Mouse (Mus musculus) forebrain, embryonic 14.5 days (tissue): ENCODE measurements around the gene Med16. TPM values are rescaled to one million over a fixed set of nuclear protein-coding genes. Genes with fewer than 3 reads are reported as not detected.

Source experiments
- ATAC-seq: fragments of 200-750 bp; cut with Nextera tagmentation; 2 replicates; pipeline ENCODE4 v1.8.0; 2017; ENCODE audit warnings: mild to moderate bottlenecking, moderate library complexity
- DNase-seq: peaks from one replicate; pipeline ENCODE4 v3.0.0-alpha.2; 2015; ENCODE audit warnings: low spot score
- H3K27ac ChIP-seq: fragments of 300-500 bp; sonication (generic); 2 replicates; pipeline ENCODE4 v1.5.1; 2014; ENCODE audit warnings: low read depth, mild to moderate bottlenecking, control low read depth, low read length, moderate library complexity
- H3K27me3 ChIP-seq: fragments of 300-500 bp; sonication (generic); replicated peaks from 2 replicates; pipeline ENCODE4 v1.6.1; 2014; ENCODE audit warnings: low read length, control low read depth, mixed read lengths; ENCODE audit not compliant: control insufficient read depth, insufficient read depth
- H3K36me3 ChIP-seq: fragments of 300-500 bp; sonication (generic); 2 replicates; pipeline ENCODE4 v1.6.1; 2014; ENCODE audit warnings: low read length, control low read depth; ENCODE audit not compliant: control insufficient read depth, insufficient read depth
- H3K4me1 ChIP-seq: fragments of 300-500 bp; sonication (generic); 2 replicates; pipeline ENCODE4 v1.6.1; 2014; ENCODE audit warnings: antibody characterized with exemption, low read length, control low read depth; ENCODE audit not compliant: control insufficient read depth, insufficient read depth
- H3K4me2 ChIP-seq: fragments of 300-500 bp; sonication (generic); 2 replicates; pipeline ENCODE4 v1.6.1; 2014; ENCODE audit warnings: mild to moderate bottlenecking, control low read depth, low read length
- H3K4me3 ChIP-seq: fragments of 300-500 bp; sonication (generic); 2 replicates; pipeline ENCODE4 v1.5.1; 2014; ENCODE audit warnings: low read depth, low read length, control low read depth
- H3K9ac ChIP-seq: fragments of 300-500 bp; sonication (generic); 2 replicates; pipeline ENCODE4 v1.6.1; 2014; ENCODE audit warnings: mild to moderate bottlenecking, low read length, control low read depth, moderate library complexity
- H3K9me3 ChIP-seq: fragments of 300-500 bp; sonication (generic); replicated peaks from 2 replicates; pipeline ENCODE4 v1.6.1; 2016; ENCODE audit warnings: low read length, control low read depth, mixed read lengths; ENCODE audit not compliant: control insufficient read depth
- WGBS: fragments of 180-500 bp; shearing (Covaris S2); extraction: QIAGEN DNeasy Blood & Tissue Kit; methylation state at CpG from one replicate; pipeline ENCODE4 v1.1.7; 2014; 5-methylcytosine and 5-hydroxymethylcytosine counted together
- microRNA-seq: library from miRNA; unstranded; fragments of <30 nt; microRNA quantifications from one replicate; pipeline ENCODE4, GENCODE M21; 2016
- polyA plus RNA-seq: library from polyadenylated mRNA; unstranded; fragments of >200 nt; fragmentation: Nextera tagmentation; extraction: Ambion mirVana; gene quantifications from 2 replicates; pipeline ENCODE4 v1.2.1, GENCODE M21; 2014

Gene Med16
- polyA plus RNA-seq, 1 experiment from 2014 or later, result 40.5 TPM

DNA sequence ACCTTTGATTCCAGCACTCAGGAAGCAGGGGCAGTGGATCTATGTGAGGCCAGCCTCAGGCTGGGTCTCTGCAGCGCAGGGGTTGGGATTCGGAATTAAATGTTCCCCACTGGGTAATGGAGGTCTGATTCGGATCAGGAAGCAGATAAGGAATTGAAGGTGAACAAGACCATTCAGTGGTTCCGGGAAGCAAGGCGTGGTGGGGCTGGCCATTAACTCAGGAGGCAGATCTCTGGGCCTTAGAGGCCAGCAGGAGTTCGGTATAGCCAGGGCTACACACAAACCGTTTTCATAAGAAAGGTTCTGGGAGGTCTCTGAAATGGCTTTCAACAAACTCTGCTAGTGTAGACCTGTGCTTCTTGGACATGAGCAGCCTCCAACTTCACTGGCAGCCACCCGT lies 55.9 kb downstream of the Med16 start:
- no peak for ATAC-seq
- Histone ChIP-seq H3K4me3 (peak overlapping the region; percentile 40), H3K4me1 (peaks cover 33% of the 10 kb centered on the region), H3K4me2 (peak overlapping the region; percentile 90), H3K27me3 (no peaks in the 10 kb centered on the region), H3K9me3 (no peaks in the 10 kb centered on the region), H3K9ac (peak overlapping the region; percentile 72), H3K27ac (peak overlapping the region; percentile 99), H3K36me3 (peaks cover 15% of the 10 kb centered on the region; the same call in 1 of the 2 replicates)
- DNase-seq, result no peak
- 17% methylated on average over 8 of the region's 8 CpGs for WGBS

DNA sequence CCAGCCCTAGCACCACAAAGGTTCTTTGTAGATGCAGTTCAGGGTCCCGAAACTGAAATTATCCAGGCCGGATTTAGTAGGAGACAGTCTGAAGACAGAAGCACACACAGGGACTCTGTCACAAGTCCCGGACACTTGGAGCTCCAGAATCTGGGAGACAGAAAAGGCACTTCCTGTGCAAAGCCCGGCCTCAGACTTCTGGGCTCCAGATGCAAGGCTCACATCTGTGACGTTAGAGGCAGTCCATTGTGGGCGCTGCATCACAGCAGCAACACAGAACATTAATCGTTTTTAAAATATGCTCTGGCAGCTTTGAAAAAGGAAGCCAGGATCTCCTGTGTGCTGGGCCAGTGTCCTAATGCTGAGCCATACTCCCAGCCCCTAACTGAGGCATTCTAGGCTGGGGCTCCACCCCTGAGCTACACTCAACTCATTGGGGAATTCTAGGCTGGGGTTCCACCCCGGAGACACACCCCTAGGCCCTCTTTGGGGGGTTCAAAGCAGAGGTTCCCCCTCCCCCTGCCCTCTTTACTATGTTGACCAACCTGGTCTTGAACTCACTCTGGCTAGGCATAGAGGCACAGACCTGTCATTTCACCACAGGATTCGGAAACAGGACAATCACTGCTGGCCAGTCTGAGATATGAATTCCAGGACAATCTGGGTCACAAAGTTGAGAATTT lies 56.5 kb downstream of the Med16 start:
- H3K9ac ChIP-seq, result peak overlapping the region; percentile 72
- WGBS, result 61% methylated on average over 9 of the region's 9 CpGs
- H3K4me2 ChIP-seq, result peak overlapping the region; percentile 90
- H3K36me3 ChIP-seq, result peaks cover 9% of the 10 kb centered on the region; the same call in 1 of the 2 replicates
- DNase-seq (no peak), ATAC-seq (no peak)
- H3K4me3 ChIP-seq, result no peak overlapping the region
- H3K27ac ChIP-seq, result peak overlapping the region; percentile 99
- no peaks in the 10 kb centered on the region for H3K27me3 ChIP-seq
- no peaks in the 10 kb centered on the region for H3K9me3 ChIP-seq
- peaks cover 28% of the 10 kb centered on the region for H3K4me1 ChIP-seq

DNA sequence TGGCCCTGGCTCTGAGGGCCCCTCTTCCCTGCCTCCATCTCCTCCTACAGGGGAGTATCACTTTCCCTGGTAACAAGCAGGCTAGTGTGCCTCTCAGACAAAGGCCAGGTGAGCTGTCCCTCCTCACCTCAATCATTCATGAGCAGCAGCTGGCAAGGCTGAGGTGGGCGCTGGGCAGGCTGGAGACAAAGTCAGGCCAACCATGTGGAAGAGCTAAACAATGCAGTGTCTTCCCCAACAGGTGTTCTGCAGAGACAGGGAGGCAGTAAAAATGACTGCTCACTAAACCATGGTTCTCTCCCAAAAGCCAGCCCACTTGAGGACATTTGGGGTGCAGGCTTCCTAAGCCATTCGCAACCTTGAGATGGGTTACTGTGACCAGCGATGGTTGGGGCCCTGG lies 57.1 kb downstream of the Med16 start:
- Histone ChIP-seq H3K9ac (peak overlapping the region; percentile 72), H3K4me1 (peaks cover 22% of the 10 kb centered on the region), H3K36me3 (peaks cover 3% of the 10 kb centered on the region; the same call in 1 of the 2 replicates), H3K4me2 (peak overlapping the region; percentile 90), H3K4me3 (no peak overlapping the region), H3K27ac (peak overlapping the region; percentile 99), H3K9me3 (no peaks in the 10 kb centered on the region), H3K27me3 (no peaks in the 10 kb centered on the region)
- no peak for ATAC-seq
- 85% methylated on average over 3 of the region's 3 CpGs for WGBS
- DNase-seq, result no peak

DNA sequence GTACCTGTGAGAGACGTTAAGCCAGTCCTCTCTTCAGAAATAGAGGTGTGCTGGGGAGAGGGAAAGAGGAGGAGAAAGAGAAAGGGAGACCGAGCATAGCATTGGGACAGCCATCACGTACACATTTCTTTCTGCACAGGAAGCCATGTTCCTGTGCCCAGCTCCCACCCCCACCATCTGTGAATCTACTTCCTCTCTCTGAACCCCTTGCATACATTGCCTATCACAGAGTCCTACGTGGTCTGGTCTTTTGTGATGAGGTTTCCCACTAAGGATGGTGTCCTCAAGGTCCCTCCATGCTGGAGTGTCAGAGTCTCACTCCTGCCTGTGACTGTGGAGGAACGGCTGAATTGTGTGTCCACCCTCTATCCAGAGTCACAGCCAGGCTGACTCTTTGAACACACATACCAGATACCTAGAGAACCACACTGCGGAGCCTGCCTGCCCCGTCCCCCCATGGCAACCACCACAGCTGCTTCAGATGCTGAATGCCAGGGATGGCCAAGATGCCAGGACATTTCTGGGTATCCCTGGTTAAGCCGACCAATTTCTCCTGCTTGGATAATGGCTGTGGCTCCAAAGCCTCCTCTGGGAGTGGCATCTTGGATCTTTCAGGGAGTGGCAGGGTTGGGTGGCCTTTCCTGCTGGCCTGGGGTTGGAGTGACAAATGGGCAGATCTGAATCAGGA lies 58.6 kb downstream of the Med16 start:
- Histone ChIP-seq H3K4me1 (peaks cover 17% of the 10 kb centered on the region), H3K27ac (0 out of 2 replicates have a peak overlapping the region, but pooled peaks have one; percentile 9), H3K27me3 (no peaks in the 10 kb centered on the region), H3K9me3 (no peaks in the 10 kb centered on the region), H3K4me2 (no peak overlapping the region), H3K4me3 (no peak overlapping the region), H3K36me3 (no peaks in the 10 kb centered on the region), H3K9ac (no peak overlapping the region)
- 86% methylated on average over 8 of the region's 8 CpGs for WGBS
- ATAC-seq (no peak), DNase-seq (no peak)

DNA sequence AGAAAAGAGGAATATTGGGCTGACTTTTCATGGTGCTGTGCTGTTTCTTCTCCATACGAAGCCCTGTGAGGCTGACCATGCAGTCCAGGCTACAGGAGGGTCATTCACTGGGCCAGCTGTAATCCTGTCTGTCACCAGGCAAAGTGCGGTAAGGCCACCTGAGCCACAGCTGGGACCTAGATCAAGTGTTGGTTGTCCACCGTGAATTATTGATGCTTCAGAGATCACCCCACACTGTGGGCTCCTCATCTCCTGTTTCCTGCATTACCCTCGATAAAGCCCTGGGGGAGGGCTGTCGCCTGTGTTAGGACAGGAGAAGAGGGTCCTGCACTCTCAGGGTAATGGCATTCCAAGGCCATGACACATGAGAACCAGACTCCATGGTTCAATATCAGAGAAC lies 62.2 kb downstream of the Med16 start:
- H3K36me3 ChIP-seq, result no peaks in the 10 kb centered on the region
- no peak overlapping the region for H3K9ac ChIP-seq
- H3K27ac ChIP-seq, result no peak overlapping the region
- no peaks in the 10 kb centered on the region for H3K9me3 ChIP-seq
- H3K4me3 ChIP-seq, result no peak overlapping the region
- ATAC-seq (no peak), DNase-seq (no peak)
- 82% methylated on average over 5 of the region's 5 CpGs for WGBS
- no peaks in the 10 kb centered on the region for H3K27me3 ChIP-seq
- peaks cover under 1% of the 10 kb centered on the region for H3K4me1 ChIP-seq
- no peak overlapping the region for H3K4me2 ChIP-seq

Small RNAs within 50 kb of the gene (microRNA-seq; reads per million reads assigned to microRNA genes)
- not detected for gene Mir6910

Other genes starting within 250 kb of the Med16 start
- 1.1 and 1.2 TPM in 2 replicates for gene Madcam1, start 244.4 kb downstream of the Med16 start, polyA plus RNA-seq
- gene Tpgs1, start 239.6 kb downstream of the Med16 start, polyA plus RNA-seq, result 101 and 105 TPM in 2 replicates
- gene Cdc34, start 226.7 kb downstream of the Med16 start, polyA plus RNA-seq, result 76.0 and 76.9 TPM in 2 replicates
- gene Gzmm, start 219.9 kb downstream of the Med16 start, polyA plus RNA-seq, result 1.4 and 1.5 TPM in 2 replicates
- gene Bsg, start 204.4 kb downstream of the Med16 start, polyA plus RNA-seq, result 725 and 788 TPM in 2 replicates
- gene Hcn2, start 192.3 kb downstream of the Med16 start, polyA plus RNA-seq, result 0.32 and 0.56 TPM in 2 replicates
- gene Polrmt, start 162.3 kb downstream of the Med16 start, polyA plus RNA-seq, result 32.1 and 33.4 TPM in 2 replicates
- gene Fgf22, start 153.8 kb downstream of the Med16 start, polyA plus RNA-seq, result 0.28 and 0.38 TPM in 2 replicates
- 60.6 and 75.7 TPM in 2 replicates for gene Rnf126, start 142.0 kb downstream of the Med16 start, polyA plus RNA-seq
- gene Fstl3, start 131.7 kb downstream of the Med16 start, polyA plus RNA-seq, result 0.58 and 0.96 TPM in 2 replicates
- gene Prss57, start 118.0 kb downstream of the Med16 start, polyA plus RNA-seq, result 0.37 TPM in 1 of 2 replicates, not detected in the other
- gene Palm, start 115.4 kb downstream of the Med16 start, polyA plus RNA-seq, result 182 and 257 TPM in 2 replicates
- 0.41 and 0.51 TPM in 2 replicates for gene Misp, start 87.9 kb downstream of the Med16 start, polyA plus RNA-seq
- 98.2 and 109 TPM in 2 replicates for gene Ptbp1, start 54.5 kb downstream of the Med16 start, polyA plus RNA-seq
- 16.9 and 17.1 TPM in 2 replicates for gene Prtn3, start 34.4 kb downstream of the Med16 start, polyA plus RNA-seq
- gene Plppr3, start 34.3 kb downstream of the Med16 start, polyA plus RNA-seq, result 224 and 298 TPM in 2 replicates
- 0.36 TPM in 1 of 2 replicates, not detected in the other for gene Elane, start 22.7 kb downstream of the Med16 start, polyA plus RNA-seq
- not detected in 2 replicates for gene Cfd, start 18.1 kb downstream of the Med16 start, polyA plus RNA-seq
- gene Gm26602, start 1.9 kb upstream of the Med16 start, polyA plus RNA-seq, result 6.0 and 21.9 TPM in 2 replicates
- 1.6 and 1.8 TPM in 2 replicates for gene Kiss1r, start 8.0 kb upstream of the Med16 start, polyA plus RNA-seq
- 175 and 197 TPM in 2 replicates for gene R3hdm4, start 12.3 kb upstream of the Med16 start, polyA plus RNA-seq
- 1.1 and 2.3 TPM in 2 replicates for gene Arid3a, start 18.1 kb upstream of the Med16 start, polyA plus RNA-seq
- 96.4 and 101 TPM in 2 replicates for gene Wdr18, start 51.2 kb upstream of the Med16 start, polyA plus RNA-seq
- gene Grin3b, start 61.8 kb upstream of the Med16 start, polyA plus RNA-seq, result 0.23 and 0.40 TPM in 2 replicates
- gene Tmem259, start 75.4 kb upstream of the Med16 start, polyA plus RNA-seq, result 10.5 and 13.4 TPM in 2 replicates
- gene Cnn2, start 79.7 kb upstream of the Med16 start, polyA plus RNA-seq, result 33.2 and 40.0 TPM in 2 replicates
- 2.1 and 3.1 TPM in 2 replicates for gene Abca7, start 87.6 kb upstream of the Med16 start, polyA plus RNA-seq
- gene Arhgap45, start 107.7 kb upstream of the Med16 start, polyA plus RNA-seq, result 1.1 and 1.5 TPM in 2 replicates
- 205 and 219 TPM in 2 replicates for gene Polr2e, start 130.9 kb upstream of the Med16 start, polyA plus RNA-seq
- 555 and 632 TPM in 2 replicates for gene Gpx4, start 138.2 kb upstream of the Med16 start, polyA plus RNA-seq
- gene Sbno2, start 196.6 kb upstream of the Med16 start, polyA plus RNA-seq, result 8.1 and 11.1 TPM in 2 replicates
- gene Stk11, start 206.9 kb upstream of the Med16 start, polyA plus RNA-seq, result 25.5 and 27.7 TPM in 2 replicates
- gene Atp5d, start 229.7 kb upstream of the Med16 start, polyA plus RNA-seq, result 412 and 467 TPM in 2 replicates
- 41.0 and 42.4 TPM in 2 replicates for gene Cbarp, start 231.9 kb upstream of the Med16 start, polyA plus RNA-seq
- gene Midn, start 239.3 kb upstream of the Med16 start, polyA plus RNA-seq, result 67.0 and 73.6 TPM in 2 replicates